Mouse (Mus musculus): ENCODE measurements around the gene Olfm4.

The Olfm4 gene

DNA sequence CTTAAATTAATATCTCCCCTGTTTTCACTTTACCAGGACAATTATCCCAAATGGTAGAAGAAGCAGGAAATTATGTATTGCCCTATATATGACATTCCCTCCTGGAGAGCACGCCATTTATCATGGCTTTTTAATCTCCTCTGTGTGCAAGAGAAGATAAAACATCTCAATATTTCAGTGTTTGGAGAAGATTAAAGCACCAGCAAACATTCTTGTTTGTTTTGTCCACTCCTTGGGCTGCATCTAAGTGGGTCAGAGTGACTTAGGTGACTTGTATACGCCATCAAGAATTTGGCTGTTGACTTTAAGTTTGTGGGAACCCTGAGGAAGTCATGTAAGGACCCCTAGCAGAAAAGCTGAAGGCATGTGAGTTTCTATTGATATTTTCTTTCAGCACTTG is at the start of gene Olfm4:
Gene Olfm4, plus strand, starts transcription at position 301 of the 400 bp plus-strand sequence.
- no peak for DNase-seq (ENCODE audit: low read depth)

DNA sequence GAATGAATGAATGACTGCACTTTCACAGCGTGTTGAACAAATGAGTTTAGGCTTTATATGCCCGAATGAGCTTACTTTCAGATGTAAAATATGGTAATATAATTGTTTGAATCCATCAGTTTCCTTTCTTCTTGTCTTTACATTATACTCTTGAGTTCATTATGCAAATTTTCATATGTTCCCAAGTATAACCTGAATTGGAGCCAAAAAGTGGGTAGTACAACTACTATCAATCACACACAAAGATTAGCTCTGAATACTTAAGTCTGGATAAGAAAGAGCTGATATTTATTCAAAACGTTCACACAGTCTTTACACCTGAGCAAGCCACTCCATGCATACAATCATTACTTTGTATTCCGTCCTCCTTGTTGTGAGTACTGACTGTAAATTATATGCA is 49.5 kb upstream of the Olfm4 start:
- DNase-seq (ENCODE audit: low read depth): no peak

DNA sequence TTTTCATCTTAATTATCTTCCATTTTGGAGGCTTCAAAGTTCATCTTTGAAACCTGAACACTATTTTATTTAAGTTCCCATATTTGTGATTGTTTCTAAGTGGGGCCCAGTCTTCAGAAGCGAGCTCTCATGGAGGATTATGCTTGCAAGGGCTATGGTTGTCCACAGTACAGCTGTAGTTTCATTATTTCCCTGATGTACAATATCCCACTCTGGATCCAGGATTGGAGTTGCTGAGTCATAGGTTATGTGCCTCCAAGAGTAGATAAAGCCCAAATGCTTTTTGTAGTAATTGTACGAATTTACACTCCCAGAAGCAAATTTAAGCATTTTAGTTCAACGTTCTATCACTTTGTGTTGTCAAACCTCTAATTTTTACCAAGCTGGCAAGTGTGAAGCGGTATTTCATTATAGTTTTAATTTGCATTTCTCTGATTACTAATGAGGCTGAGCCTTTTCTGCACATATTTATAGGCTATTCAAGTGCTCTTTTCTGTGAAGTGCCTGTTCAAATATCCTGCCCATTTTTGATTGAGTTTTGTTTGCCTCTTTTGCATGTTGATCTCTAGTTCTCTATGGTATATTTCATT is 46.9 kb upstream of the Olfm4 start:
- DNase-seq (ENCODE audit: low read depth): no peak

DNA sequence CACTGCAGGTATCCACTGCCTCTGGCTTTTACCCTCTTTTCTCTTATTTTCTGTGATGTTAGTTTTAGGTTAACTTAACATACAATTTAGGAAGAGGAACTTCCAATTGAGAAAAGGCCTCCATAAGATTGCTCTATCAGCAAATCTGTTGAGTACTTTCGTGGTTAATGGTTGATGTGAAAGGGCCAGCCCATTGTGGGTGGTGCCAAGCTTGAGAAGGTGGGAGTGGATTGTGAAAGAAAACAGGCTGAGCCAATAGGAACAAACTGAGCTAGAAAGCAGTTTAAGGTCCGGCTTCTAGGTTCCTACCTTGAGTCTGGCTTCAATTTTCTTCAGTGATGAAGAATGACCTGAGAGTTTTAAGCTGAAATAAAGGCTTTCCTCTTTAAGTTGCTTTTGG is 38.0 kb upstream of the Olfm4 start:
- no peak for DNase-seq (ENCODE audit: low read depth)

DNA sequence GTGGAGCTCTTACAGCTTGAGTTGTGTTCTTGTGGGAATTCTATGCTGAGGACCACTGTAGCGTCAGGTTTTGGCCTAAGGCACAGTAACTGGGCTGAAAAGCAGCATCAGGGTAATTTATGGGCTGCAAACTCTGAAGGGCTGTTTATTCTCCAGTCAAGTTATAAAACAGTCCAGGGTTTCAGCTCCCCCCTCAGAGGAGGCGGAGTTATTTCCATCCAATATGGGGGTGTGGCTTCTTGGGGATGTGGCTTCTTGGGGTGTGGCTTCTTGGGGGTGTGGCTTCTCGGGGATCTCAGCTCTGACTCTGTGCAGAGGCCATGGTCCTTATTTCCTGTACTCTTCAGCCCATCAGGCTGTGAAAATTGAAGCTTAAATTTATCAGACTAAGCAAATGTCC is 28.2 kb upstream of the Olfm4 start:
- DNase-seq (ENCODE audit: low read depth): no peak

DNA sequence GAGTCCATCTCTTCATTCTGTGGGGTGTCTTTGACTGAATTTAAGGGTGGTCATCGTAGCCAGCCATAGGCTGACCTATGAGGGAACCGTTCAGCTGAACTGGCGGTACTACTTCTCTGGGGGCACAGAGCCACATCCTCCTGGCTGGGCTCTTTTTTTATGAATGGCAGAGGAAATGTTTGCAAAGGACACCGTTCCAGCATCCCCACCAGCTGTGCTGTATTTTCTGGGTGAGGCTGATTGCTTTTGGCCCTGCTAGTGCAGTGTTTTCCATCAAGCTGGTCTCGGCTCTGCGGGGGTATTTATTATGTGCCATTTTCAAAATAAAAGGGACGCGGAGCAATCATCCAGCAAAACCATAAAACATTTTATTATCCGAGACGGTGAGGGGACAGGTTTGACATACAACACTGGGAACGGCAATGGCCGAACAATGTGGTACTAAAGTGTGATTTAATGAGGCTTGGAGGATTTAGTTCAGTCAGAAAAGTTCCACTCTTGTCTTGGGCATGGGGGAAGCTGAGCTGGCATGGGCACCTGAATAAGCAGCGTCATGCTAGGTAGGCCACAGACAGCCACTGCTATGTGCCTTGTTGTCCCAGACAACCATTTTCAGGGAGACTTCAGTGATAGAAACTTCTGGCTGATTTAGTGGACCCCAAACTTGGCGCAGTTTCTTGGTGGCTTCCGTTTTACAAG is 25.9 kb upstream of the Olfm4 start:
- DNase-seq (ENCODE audit: low read depth): no peak

DNA sequence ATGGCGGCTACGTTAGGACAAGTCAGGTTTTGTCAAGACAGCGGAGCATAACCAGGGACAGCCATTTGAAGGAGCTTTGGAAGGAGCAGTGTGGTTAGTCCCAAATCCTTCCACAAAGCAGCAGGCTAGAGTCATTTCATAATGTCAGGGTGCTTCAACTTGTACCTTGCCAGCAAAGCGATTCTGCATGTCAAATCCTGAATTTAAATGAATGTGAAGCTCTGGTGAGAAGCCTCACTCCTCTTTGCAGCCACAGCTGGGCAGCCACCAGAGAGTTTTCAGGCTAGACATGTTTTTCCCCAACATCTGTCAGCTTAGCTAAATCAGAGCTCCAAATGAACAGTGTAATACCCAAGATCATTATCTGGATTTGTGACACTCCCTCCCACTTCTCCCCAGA is 22.7 kb upstream of the Olfm4 start:
- no peak for DNase-seq (ENCODE audit: low read depth)

DNA sequence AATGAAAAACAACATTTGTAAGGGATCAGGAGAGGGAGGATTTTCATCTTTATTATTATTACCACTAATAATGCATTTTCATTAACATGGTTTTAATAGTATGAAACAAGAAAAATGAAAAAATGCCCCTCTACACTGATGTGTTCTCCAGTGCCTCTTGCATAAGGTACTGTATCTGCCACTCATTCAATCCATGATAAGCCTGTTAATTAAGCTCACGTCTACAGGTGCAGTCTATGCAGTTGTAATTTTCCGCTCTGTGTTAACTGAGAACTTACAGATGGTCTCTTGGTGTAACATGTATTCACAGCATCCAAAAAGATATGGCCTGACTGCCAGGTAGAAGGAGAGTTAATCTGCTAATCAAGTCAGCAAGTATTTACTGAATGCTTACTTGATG is 22.3 kb upstream of the Olfm4 start:
- DNase-seq (ENCODE audit: low read depth): no peak

DNA sequence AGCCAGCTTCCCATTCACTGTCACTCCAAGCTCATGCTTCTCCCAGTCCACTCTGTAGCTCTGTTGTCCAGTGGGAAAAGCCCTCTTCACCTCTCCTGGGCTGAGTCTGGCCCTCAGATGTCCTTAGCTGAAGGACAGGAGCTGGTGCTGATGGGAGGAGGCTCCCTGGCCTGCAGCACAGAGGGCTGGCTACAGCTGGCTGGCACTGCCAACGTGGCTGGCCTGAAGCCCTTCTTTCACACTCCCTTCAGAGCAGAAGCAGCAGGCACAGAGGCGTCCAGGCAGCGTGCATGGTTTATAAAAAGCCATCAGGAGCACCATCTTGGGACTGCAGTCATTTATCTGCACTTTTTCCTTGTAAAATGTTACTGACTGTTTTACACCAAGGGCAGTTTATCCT is 13.7 kb upstream of the Olfm4 start:
- no peak for DNase-seq (ENCODE audit: low read depth)

DNA sequence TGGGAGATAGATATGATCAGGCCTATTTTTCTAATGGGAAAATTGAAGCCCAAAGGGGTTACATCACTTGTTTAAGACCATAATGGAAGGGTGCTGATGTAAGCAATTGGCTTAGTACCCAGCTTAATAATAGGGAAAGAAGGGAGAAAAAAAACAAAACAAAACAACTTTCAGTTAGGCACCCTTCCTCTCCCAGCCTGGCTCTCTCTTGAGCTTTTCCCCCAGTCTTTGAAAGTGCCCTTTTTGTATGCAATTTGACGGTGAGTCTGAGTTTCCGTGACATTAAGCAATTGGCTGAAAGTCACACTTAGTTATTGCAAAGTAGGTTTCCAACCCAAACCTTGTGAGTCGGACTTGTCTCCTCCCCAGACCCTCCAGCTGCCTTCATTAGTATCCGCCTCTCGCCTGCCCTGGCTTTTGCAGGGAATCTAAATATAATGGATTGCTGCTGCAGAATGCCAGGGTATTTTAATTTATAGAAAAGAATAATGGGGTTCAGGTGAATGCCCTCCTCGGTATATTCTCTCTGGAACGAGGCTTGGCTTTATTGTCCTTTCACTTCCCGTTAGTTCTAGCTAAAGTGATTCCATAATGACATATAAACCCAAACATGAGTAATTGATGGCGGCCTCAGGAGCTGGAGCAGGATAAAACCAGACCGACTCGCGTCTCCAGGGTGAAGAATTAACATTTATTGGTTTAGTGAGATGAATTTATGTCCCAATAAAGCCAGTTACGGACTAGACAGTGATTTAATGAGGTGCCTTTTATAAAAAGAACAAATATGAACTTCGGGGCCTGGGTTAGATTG is 12.7 kb upstream of the Olfm4 start:
- no peak for DNase-seq (ENCODE audit: low read depth)

DNA sequence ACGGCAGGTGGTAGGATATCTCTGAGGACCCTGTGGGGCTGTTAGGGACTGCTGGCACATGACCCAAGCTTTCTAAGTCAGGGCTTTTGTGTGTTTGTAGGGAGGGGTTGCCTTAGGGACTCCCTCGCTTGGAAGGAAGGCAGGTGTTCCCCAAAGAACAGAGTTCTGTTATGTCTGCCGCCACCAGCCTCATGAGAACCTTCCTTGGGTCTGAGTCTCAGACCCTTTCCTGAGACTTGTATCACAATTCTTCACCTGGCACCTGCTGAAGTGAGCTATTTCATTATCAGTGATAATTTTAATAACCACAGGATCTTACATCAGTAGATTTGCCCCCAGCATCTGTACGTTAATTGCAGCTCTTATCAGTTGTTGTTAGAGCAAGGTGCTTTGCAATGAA is 2.4 kb upstream of the Olfm4 start:
- no peak for DNase-seq (ENCODE audit: low read depth)

DNA sequence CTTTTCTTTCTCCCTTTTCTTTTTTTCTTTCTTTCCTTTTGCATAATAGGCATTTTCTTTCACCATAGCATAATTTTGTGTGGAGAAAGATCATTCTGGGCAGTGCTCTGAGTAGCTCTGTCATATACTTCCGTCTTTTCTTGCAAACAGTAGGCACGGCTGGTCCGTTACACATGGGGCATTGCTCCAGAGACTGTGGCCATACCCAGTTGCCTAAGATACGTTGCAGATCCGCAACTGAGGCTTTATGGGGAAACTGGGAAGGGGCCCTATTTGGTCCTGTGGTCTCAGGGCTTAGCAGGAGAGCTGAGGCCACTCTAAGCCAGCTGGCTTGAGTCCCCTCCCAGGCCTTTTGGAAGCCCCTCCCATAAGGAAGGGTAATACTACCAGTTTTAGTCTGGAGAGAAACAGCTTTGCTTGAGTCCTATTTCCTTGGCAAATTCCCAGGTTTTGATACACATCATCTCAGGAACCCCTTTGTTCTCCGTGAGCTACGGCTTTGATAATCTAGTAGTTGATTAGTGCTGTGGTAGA is 1.3 kb downstream of the Olfm4 start:
- no peak for DNase-seq (ENCODE audit: low read depth)

DNA sequence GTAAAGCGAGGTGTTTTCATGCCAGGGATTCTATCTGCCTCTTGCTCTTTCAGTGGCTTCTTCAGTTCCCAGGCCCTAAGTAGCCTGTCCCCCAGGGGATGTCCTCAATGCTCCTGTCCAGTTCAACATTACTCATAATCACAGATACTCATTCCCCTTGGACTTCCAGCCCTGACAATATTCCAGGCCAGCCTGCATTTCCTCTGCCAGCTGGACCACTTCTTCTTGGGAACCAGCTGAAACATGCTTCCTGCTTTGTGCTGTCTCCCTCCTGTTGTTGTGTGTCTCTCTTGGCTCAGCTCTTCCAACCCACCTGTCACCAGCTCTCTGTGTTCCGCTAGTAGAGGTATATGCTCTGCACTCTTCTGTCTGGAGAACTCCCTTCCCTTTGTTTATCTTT is 1.8 kb downstream of the Olfm4 start:
- DNase-seq (ENCODE audit: low read depth): no peak

DNA sequence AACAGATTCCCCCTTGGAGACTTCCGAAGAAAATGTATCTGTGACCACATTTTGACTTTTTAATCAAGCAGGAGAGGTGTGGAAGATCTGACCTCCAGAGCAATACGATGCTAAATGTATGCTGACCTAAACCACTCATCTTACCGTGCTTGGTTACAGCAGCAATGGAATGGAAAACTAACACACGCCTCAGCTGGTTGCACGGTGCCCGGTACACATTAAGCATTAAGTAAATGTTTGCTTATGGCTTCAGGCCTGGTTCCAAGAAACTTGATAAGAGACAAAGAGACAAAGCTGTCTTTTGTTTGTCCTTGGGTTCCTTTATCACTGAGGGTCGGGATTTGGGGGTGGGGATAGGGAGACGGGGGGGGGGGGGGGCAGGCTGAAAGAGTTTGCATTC is 3.0 kb downstream of the Olfm4 start:
- DNase-seq (ENCODE audit: low read depth): no peak

DNA sequence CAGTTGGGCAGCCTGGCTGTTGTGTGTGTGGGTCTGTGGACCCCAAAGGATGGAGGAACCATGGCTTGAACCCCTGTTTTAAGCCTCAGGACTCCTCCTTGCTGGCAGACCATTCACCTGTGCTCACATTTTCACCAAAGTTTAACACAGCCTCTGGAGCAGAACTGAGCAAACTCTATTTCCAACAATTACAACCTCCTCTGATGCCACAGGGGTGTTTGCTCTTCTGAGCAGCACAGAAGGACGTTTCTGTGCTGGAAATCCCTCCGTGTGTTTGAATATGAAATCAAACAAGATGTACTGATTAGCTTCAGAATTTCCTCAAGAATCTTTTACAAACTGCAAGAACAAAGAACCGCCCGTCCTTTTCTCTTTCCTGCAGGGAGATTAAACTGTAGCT is 5.9 kb downstream of the Olfm4 start:
- no peak for DNase-seq (ENCODE audit: low read depth)

DNA sequence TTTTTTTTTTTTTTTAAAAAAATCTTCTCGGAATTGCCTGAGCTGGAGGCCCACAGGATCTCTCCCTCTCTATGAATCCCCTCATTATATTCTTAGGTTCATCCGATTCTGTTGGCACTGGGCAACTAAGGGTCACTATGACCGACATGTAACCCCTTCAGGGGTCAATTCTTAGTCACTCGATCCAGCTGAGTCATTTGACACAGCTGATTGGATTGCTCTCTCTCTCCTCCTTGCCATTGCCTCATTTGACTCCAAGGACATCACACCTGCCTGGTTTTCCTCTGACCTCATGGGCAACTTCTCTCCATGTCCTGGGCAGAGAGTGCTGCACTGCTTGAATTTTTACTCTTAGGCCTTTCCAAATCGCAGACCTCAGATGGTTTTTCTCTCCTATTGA is 6.7 kb downstream of the Olfm4 start:
- no peak for DNase-seq (ENCODE audit: low read depth)

DNA sequence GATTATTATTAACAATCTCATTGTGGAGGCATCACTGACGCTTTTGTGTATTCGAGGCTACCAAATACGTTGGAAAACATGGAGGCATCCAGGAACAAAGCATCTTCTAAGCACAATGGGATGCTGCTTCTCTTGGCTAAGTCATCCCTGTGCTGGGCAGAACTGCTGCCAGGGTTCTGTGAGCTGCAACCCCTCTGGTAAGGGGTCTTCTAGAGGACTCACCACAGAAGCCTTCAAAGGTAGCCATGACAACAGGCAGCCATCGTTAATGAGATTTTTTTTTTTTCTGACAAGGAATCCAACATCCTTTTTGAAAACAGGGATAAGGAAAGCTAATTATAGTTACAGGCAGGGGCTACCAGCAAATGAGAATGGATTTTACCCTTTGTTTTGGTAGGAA is 13.7 kb downstream of the Olfm4 start:
- no peak for DNase-seq (ENCODE audit: low read depth)

DNA sequence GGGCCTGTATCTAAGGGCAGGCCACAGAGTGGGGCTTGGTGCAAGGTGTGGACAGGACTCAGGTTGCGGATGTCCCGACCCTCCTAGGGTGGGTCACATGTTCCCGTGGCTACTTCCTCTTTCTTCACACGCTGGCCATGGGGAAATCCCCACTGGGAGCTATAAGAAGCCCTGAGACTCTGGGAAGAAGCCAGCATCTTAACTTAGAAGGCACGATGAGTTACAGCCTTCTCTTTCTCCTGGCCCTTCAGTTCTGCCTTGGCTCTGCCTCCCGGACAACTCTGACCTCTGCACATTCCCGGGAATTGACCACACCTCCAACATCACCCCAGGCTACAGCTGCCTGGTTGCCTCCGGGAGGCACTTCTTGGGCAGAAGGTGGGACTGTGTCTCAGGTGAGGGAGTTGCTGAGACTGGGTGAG is 16.2 kb downstream of the Olfm4 start:
- DNase-seq (ENCODE audit: low read depth): peak; percentile 8

DNA sequence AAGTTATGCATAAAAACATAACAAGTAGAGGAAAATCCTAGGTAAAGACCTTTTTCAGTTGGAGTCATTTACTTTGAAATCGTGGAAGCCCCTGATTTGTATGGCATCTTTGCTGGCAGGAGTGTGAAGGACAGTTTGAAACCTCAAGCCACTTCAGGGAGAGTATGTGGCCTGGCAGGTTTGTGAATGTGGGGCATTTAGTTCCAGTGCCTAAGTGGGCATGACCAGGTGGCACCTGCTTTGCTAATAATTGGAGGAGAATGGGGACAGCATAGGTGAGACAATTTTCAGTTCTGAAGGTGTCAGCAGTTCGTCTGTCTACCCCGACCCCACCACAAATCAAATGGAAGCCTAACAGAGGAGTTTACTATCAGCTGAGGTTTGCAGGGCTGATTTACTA is 23.8 kb downstream of the Olfm4 start:
- no peak for DNase-seq (ENCODE audit: low read depth)

DNA sequence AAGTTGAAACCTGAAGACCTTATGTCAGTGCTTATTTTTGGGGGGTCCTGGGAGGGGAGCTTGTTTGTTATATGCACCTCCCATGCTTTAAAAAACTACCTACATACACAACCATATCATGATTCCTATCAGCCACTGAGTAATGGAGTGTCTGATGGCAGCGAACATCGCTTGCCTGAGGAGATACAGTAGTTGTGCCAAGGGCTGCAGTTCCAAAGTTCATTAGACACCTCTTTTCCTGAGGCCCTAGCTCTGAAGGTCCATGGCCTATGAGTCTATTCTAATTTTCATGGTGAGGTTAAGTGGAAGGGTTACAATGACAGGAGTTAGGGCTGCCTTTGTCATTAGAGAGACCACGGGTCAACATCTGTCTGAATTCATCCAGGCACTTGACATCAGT is 26.5 kb downstream of the Olfm4 start:
- DNase-seq (ENCODE audit: low read depth): no peak

DNA sequence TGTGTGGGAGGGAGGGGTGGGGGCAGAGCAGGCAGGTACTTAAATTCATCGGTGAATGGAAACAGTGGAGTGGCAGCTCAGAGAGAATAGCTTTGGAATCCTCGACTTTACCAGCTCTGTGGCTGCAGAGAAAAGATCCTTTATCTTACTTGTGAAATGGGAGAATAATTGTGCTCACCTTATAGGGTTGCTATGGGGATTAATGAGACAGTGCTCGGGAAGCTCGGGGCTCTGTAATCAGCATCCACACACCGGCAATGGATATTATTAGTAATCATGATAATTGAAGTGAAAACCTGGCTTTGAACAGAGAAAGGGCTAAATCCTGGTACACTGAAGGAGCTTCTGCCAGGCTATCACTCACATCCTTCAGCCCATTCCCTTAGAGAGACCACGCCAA is 31.1 kb downstream of the Olfm4 start:
- no peak for DNase-seq (ENCODE audit: low read depth)

DNA sequence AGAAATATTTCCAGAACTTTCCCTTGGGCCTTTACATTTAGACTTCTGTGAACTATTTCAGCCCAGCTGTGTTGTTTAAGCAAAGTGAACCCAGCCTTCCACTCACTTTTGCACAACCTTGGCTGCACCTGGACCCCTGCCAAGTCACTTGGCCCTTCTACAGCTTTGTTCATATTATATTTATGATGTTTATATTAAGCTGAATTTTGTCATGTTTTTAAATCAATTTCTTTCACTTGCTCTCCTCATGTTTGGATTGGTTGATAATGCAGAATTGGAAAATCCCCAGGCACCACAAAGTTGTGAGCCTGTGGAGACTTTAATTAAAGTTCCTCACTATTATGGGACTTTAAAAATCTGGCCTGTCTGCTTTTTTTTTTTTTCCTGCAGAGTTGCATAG is 32.2 kb downstream of the Olfm4 start:
- no peak for DNase-seq (ENCODE audit: low read depth)

DNA sequence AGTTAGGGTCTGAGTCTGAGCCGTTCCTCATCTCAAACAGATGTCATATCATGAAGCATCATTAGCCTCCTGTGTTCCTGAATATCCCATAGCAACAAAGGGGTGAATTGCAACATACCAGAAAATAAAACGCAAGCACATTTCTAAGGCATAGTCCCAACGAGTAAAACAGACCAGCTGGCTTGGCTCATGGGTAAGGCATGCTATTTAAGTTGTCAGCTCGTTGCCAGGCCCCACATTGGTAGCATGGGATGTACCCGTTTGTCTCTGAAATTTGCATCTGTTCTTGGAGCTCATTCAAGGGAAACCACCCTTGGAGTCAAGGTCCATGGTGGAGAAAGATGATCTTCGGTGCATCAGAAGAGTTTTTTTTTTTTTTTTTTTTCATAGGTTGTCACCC is 42.2 kb downstream of the Olfm4 start:
- no peak for DNase-seq (ENCODE audit: low read depth)

All from c-Kit-positive CD71-negative TER-119-negative erythroid progenitor cells, embryonic 14.5 days (primary cell).